Mouse (Mus musculus) adrenal gland (tissue): ENCODE measurements around the gene Ankrd13b.
"Not testable (repeated sequence)": the region's sequence is repeated elsewhere in the genome, so short reads cannot be mapped to it uniquely, and the experiment has no call there.

Source experiments
- intact Hi-C: fragments of 180-260 bp; cut with DNase I; formaldehyde crosslinking; loops from one replicate; pipeline ENCODE4 v1.15.1; 2025
- long read RNA-seq, 2 experiments: library from polyadenylated mRNA; unstranded; transcript quantifications; one replicate each; pipeline ENCODE4 v2.0.0; 2020; ENCODE audit warnings: borderline replicate concordance in 1 of 2; ENCODE audit not compliant: insufficient replicate concordance in 1 of 2

Gene Ankrd13b
- long read RNA-seq, experiment 1: 0 reads
- long read RNA-seq, experiment 2: 0 reads

DNA sequence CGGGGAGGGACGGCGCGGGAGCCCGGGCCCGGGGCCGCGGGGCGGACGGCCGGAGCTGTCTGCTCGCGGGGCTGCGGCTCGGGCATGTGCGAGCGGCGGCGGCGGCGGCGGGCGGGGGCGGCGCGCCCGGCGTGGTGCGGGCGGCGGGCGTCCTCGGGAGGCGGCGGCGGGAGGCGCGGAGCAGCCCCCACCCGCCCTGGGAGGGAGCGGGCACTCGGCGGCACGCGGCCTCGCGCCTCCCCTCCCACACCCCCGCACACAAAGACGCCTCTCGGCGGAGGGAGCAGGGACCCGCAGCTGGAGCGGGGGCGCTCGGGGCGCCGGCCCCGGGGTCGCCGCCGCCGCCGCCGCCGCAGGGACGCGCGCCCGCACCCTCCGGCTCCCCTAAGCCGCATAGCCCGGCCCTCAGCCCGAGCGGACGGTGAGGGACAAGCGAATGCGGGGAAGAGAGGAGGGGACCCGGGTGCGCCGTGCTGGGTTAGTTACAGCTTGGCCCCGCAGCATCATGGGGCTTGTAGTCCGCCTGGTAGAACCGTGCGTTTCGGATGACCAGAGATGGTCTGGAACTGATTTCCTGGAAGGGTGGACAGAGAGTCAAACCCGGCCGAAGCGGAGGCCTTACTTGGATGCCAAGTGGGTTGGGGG, at the start of gene Ankrd13b:
Gene Ankrd13b (minus strand): TSS at position 88 of the 645 bp plus-strand sequence.
- intact Hi-C loops: no loop called here

DNA sequence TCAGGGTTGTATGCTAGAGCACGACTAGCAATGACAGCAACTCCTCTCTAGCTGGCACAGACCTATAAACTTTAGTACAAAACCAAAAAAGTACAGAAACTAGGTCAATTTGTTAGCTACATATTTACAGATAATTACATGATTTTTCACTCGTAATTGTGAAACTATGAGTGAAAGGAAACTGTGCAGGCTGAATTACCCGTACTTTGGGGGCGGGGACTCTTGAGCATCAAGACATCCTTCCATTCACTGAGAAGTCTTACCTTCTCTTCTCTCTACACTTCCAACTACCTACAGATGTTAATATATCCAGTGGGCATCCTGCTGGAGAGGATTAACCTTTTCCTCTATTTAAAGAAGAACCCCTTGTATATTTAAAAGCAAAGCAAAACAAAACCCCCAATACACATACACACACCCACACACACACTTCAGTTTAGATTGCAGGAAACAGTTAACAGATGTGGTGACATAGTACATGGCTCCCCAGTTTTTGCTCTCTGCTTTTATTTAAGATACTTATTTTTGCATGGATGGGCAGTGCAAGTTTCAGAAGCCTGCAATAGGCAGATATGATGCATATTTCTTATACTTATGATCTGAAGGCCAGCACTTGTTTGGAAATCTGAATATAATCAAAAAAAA, 42.8 kb upstream of the Ankrd13b start:
- intact Hi-C loops: no loop called here

DNA sequence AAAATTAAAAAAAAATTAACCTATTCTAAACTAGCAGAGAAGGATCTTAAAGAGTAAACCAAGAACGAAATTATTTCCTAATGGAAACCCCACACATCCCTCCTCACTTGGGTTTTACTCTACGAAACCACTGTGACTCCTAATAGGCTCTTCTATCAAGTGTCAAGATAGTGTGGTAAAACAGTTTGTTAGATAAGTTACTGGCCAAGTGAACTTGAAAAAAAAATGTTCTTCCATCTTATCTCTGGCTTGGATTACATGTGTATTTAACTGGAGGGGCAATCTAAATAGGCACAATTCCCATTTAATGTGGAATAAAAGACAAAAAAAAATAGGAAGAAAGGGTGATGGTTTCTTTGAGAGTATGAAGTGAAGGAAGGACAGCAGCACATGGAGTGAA, 41.4 kb upstream of the Ankrd13b start:
- intact Hi-C loops: no loop called here

DNA sequence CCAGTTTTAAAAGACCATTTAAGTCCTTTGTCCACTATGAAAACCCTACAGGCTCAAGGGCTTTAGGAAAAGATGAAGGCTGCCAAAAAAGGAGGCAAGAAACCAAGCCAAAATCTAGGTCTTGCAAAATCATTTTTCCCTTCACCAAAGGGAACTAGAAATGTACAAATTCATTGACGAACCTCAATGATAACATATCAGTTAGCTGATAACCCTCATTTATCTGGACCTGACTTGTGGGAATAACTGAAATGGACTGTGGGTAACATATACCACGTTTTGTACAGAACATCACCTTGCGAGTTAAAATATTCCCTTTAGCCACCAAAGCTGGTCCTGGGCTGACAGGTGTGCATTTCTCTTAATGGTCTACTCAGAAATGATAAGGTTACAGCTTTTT, 40.2 kb upstream of the Ankrd13b start:
- intact Hi-C loops: no loop called here

DNA sequence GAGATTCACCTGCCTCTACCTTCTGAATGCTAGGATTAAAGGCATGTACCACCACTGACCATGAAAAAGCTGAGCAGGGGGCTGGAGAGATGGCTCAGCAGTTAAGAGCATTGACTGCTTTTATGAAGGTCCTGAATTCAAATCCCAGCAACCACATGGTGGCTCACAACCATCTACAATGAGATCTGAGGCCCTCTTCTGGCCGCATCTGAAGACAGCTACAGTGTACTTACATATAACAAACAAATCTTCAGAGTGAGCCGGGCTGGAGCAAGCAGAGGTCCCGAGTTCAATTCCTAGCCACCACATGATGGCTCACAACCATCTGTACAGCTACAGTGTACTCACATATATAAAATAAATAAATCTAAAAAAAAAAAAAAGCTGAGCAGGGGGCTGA, 38.9 kb upstream of the Ankrd13b start:
- intact Hi-C loops: not testable (repeated sequence)

DNA sequence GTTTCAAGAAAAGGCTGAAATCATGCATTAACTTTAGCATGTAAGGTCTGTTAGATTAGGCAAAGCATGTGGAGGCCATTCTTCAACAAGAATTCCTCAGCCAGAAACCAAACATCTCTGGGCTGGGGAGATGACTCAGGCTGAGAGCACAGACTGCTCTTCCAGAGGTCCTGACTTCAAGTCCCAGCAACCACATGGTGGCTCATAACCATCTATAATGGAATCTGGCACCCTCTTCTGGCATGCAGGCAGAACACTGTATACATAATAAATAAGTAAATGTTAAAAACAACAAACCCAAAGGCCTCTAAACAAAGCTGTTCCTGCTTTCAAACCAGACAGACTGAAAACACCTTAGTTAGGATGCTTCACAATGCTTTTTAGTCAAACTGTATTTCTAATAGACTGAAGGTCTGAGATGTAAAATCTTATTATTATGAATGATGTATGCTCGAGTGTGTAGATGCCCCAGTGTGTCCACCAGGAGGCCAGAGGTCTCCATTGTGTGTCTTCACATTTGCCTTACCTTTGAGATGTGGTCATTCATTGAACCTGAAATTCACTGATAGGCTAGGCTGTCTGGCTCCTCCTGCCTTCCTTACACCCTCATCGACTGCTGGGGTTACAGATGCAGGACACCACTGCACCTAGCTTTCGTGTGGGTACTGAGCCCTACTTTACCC, 36.5 kb upstream of the Ankrd13b start:
- intact Hi-C loops: loop anchor here (2.0 kb wide), 1 partner anchor 23 kb away; no protein-coding TSS in a partner anchor

DNA sequence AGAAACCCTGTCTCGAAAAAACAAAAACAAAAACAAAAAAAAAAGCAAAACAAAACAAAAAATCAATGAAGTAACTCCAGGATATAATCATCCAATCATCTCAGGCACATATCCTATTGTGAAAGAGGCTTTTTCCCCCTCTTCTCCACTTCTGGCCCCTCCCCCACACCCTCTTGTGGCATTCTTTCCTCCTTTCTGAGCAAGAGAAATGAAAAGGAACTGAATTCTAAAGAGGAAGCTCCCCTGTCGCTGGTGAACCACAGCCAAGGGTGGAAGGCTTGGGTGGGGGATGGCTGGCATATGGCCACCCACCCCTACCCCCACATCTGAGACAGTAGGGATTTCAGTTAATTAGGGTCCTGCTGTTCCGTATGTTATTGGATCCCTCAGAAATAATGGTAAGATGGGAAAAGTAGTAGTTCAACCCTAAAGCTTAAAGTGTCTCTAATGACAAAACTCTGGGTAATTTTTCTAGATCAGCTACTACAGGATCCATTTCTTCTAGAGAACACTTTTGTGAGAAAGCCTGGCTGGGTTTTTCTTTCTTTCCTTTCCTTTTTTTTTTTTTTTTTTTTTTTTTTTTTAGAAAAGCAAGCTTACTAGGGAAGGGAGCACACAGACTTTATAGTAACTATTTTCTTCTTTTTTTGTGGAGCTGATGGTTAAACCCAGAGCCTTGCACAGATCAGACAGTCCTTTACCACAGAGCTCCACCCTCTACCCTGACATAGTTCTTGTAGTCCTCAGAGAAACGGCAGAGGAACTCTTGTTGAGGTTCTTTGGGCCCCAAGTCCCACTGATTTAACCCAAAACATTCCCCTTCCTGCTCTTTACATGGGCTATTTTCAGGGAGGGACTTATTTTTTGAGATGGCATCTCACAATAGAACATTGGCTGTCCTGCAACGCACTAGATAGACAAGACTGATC, 31.4 kb upstream of the Ankrd13b start:
- intact Hi-C loops: no loop called here

DNA sequence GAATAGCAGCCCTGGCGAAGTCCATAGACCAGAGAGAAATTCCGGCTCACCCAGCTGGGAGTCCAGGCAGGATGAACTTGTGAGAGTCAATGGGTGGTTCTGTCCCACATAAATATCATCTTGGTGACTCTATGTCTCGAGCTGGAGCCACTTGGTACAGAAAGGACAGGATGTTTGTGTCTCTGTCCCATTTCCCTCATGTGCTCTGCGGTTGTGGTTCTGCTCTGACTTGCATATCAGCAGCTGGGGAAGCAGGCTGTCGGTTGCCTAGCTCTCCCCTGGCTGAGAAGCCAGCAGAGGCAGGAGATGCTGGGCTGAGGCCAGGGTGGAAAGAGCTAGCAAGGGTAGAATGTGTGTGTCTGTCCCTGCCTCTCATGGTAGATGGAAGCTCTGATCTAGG, 29.6 kb upstream of the Ankrd13b start, which contains the start of gene Gm10392:
Gene Gm10392 (minus strand): TSS at position 156 of the 400 bp plus-strand sequence.
- intact Hi-C loops: no loop called here

DNA sequence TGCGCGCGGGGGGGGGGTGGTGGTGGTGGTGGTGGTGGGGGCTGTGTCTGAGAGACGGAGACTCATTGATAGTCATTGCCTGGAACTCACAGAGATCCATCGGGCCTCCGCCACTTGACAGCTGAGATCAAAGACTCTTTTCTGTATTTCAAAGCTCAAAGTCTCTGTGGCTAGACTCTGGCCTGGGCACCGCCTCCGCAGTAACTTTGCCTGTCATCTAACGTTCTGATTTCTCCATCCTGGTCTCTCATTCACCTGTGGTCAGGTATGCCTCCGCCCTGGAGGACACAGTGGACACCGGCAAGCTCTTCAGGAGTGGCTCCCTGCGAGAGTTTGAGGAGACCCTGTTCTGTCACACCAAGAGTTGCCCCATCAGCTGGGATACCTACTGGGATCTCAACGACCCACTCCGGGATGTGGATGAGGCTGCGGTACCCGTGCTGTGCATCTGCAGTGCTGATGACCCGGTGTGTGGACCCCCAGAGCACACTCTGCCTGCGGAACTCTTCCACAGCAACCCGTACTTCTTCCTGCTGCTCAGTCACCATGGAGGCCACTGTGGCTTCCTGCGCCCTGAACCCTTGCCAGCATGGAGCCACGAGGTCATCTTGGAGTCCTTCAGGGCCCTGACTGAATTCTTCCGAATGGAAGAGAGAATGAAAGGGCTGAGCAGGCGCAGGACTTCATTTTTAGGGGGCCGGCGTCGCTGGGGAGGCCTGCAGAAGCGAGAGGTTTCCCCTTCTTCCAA, 28.7 kb upstream of the Ankrd13b start:
- intact Hi-C loops: no loop called here

DNA sequence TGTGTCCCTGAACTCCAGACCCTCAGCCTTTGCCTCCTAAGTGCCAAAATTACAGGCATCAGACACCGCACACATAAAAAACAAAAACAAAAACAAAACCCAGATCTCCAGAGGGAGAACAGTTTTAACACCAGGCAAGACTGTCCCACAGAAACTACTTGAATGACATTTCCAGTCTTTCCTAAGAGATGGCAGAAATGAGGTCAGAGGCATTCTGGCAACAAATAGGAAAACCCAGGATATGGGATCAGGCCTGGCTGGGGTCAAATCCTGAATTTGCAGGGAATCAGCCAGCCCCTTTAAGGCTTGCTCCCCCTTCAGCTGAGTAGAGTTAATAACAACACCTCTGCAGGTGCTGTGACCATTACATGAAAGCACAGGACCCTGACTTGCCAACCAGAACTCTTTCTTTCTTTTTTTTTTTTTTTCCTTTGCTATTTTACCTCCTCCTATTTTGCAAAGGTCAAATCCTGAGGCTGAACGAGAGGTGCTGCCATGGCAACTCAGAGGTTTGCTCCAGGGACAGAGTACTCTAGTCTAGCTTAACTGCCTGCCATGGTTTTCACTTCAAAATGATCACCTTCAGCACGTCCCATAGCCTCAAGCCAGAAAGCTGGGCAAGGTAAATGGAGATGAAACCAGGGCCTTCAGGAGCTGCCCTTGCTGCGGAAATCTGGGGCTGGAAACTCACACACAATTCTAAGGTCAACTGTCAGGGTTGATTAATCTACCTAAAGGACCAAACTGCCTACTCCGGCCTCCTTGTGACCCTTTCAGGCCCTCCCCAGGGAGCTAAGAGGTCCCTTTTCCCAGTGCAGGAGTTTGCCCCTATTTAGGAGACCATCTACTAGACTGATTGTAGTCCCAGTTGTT, 27.3 kb upstream of the Ankrd13b start:
- intact Hi-C loops: no loop called here

DNA sequence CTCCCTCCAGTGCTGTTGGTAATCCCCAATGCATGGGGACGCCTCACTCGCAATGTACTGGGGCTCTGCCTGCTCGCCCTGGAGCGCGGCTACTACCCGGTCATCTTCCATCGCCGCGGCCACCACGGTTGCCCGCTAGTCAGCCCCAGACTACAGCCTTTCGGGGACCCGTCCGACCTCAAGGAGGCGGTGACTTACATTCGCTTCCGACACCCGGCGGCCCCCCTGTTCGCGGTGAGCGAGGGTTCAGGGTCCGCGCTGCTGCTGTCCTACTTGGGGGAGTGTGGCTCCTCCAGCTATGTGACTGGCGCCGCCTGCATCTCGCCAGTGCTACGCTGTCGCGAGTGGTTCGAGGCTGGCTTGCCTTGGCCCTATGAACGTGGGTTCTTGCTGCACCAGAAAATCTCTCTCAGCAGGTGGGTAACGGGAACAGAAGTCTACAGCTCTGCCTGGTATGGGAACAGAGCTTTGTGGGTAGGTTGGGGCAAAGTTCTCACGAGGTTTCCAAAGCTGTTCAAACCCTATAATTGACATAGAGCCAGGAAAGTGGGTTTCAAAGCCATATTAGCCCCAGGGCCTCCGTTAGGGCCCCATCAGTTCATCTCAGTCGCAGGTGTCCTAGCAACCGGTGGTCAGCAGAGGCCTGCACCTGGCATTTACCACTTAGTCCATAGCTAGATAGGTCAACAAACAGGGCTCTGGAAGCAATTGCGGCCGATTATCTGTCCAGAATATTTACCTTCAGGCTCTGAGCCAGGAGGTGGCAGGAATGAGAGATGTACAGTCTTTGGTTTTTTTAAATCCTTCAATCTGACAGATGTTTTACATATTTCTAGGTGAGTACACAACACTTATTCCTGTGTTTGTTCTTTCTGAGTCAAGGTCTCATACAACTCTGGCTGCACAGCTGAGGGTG, 26.4 kb upstream of the Ankrd13b start, which contains the start of gene Trp53i13:
Gene Trp53i13 (minus strand): TSS at position 344 of the 916 bp plus-strand sequence.
- intact Hi-C loops: no loop called here

DNA sequence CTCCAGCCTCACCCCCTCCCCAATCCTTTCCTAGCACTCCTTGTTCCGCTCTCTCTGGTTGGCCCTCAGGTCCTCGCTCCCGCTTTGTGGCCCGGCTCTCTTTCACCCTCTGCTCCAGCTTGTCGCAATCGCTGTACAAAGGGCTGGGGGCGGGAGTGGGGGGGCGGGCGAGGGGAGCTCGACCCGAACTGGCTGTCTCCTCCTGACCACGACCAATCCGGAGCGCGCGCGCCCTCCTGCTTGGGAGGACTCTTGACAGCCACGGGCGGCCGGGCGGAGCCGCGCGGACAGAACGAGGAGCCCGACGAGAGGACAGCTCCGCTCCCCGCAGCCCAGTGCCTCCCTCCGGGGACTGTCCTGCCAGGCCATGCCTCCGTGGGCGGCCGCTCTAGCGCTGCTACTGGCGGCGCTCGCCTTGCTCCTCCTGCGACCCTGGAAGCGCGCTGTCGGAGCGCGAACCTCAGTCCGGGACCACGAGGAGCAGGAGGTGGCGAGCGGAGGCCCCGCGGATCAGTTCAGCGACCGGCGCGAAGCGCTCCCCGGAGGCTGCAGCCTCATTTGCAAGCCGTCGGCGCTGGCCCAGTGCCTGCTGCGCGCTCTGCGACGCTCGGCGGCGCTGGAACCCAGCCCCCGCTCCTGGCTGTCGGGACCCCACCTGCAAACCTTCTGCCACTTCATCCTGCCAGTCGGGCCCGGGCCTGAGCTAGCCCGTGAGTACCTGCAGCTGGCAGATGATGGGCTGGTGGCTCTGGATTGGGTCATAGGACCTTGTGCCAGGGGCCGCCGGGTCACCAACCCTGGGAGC, 25.6 kb upstream of the Ankrd13b start, which contains the start of gene Abhd15:
Gene Abhd15 (plus strand): TSS at position 290 of the 805 bp plus-strand sequence.
- intact Hi-C loops: no loop called here

DNA sequence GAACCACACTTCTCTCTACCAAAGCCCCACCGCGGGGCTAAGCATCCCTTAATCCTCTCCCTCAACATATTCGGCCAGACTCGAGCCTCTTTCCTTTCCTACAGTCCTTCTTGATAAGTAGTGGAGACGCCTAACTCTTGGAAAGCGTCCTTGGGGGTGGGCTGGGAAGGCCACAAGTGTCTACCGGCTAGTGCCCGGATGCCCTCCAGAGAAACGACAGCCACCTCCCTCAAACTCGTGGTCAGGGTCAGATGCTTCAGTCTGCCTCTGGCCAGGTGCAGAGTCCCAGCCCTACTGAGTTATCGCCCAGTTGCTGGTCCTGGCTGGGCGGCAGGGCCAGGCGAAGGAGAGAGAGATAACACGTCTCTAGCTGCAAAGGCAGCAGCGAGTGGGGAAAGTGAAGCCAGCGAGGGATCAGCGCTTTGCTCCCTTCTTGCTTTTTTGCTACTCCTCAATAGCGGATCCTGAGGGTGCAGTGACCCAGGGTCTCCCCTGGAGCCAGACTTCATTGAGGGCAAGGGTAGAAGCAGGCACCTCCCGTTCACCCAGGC, 24.9 kb upstream of the Ankrd13b start:
- intact Hi-C loops: no loop called here

DNA sequence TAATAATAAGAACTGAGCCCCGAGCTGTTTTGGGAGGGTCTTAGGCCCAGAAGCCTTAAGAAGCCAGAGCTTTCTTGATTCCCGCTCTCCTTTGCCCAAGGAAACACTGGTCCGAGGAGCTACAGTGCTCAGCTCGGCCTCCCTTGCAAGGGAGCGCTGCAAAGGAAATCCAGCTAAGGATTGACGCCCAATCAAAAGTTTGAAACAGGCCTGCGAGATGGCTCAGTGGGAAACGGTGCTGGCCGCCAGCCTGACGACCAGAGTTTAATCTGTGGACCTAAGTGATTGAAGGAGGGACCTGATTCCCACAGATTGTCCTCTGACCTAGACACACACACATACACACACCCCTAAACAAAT, 24.3 kb upstream of the Ankrd13b start:
- intact Hi-C loops: no loop called here

DNA sequence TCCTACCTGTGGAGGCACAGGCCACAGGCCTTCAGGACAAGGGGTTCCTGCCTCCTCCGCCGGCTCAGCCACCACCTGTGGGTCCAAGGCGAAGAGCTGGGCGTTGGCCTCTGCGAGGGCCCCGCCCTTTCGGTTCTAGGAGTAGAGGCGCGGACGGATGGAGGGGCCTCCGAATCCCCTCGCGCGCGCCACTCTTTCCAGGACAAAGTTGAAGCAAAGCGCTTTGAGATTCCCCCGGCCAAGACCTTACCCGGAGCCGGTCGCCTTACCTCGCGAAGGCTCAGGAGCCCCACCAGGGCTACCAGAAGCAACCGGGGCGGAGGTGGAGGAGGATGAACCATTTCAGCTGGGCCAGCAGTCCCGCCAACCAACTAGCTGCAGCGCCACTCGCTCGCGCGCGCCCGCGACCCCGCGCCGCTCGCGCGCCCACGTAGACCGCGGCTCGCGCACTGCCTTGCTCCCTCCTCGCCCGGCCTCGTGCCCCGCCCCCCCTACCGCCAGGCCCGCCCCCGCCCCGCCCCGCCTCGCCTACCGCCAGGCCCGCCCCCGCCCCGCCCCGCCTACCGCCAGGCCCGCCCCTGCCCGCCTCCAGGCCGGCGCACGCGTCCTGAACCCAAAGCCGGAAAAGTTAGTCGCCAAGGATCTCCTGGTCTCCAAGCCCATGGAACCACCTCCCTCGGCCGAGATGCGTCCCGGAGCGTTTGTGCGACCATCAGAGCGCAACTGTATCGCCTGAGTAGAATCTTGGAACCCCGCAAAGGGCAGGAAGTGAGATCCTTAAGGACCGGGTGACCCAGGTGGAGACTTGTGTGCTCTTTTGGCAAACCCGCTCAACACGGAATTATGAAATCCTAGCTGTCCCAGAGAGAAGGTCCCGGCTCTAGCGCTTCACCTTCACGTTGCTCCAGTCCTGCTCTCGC, 23.7 kb upstream of the Ankrd13b start:
- intact Hi-C loops: no loop called here

DNA sequence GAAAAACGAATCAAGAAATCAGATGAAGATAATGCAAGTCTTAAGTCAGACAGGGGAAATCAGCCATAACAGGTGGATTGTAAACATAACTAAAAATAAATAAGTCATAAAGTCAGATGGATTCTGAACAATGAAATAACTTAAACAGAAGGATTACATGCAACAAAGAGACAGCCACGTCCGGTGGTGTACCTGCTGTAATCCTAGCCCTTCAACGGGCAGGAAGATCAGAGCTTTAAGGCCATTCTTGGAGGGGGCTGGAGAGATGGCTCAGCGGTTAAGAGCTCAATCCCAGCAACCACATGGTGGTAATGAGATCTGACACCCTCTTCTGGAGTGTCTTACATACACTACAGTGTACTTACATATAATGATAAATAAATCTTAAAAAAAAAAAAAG, 21.9 kb upstream of the Ankrd13b start:
- intact Hi-C loops: no loop called here
